Mouse (Mus musculus) midbrain, embryonic 16.5 days (tissue): Measurements from ENCODE around the gene Slc22a14. TPM values are rescaled to one million over a fixed set of nuclear protein-coding genes. Genes with fewer than 3 reads are reported as not detected.

ENCODE experiments used
- ATAC-seq: fragments of 200-750 bp; cut with Nextera tagmentation; 2 replicates; pipeline ENCODE4 v1.8.0; 2017; ENCODE audit warnings: moderate TSS enrichment
- H3K27ac ChIP-seq: fragments of 300-500 bp; sonication (generic); 2 replicates; pipeline ENCODE4 v1.5.1; 2014; ENCODE audit warnings: mild to moderate bottlenecking, low read length, mixed read lengths
- H3K27me3 ChIP-seq: fragments of 300-500 bp; sonication (generic); 2 replicates; pipeline ENCODE4 v1.6.1; 2014; ENCODE audit warnings: low read depth, low read length, mixed read lengths; ENCODE audit not compliant: control insufficient read depth, insufficient read depth
- H3K36me3 ChIP-seq: fragments of 300-500 bp; sonication (generic); 2 replicates; pipeline ENCODE4 v1.6.1; 2014; ENCODE audit warnings: mild to moderate bottlenecking, low read length, moderate library complexity, mixed read lengths; ENCODE audit not compliant: control insufficient read depth, insufficient read depth
- H3K4me1 ChIP-seq: fragments of 300-500 bp; sonication (generic); 2 replicates; pipeline ENCODE4 v1.6.1; 2014; ENCODE audit warnings: mild to moderate bottlenecking, low read length, mixed read lengths; ENCODE audit not compliant: control insufficient read depth, insufficient read depth
- H3K4me2 ChIP-seq: fragments of 300-500 bp; sonication (generic); 2 replicates; pipeline ENCODE4 v1.6.1; 2014; ENCODE audit warnings: mild to moderate bottlenecking, low read length, mixed read lengths
- H3K4me3 ChIP-seq: fragments of 300-500 bp; sonication (generic); 2 replicates; pipeline ENCODE4 v1.5.1; 2014; ENCODE audit warnings: low read depth, mild to moderate bottlenecking, low read length, moderate library complexity, mixed read lengths
- H3K9ac ChIP-seq: fragments of 300-500 bp; sonication (generic); 2 replicates; pipeline ENCODE4 v1.6.1; 2014; ENCODE audit warnings: low read depth, low read length, mixed read lengths
- H3K9me3 ChIP-seq: fragments of 300-500 bp; sonication (generic); replicated peaks from 2 replicates; pipeline ENCODE4 v1.6.1; 2014; ENCODE audit warnings: mild to moderate bottlenecking, low read length, mixed read lengths; ENCODE audit not compliant: control insufficient read depth, poor library complexity, severe bottlenecking
- WGBS: fragments of 180-500 bp; shearing (Covaris S2); extraction: QIAGEN DNeasy Blood & Tissue Kit; methylation state at CpG from one replicate; pipeline ENCODE4 v1.1.7; 2014; 5-methylcytosine and 5-hydroxymethylcytosine counted together
- polyA plus RNA-seq: library from polyadenylated mRNA; unstranded; fragments of >200 nt; fragmentation: Nextera tagmentation; extraction: Ambion mirVana; gene quantifications from 2 replicates; pipeline ENCODE4 v1.2.1, GENCODE M21; 2015

Slc22a14 gene
- polyA plus RNA-seq, 1 experiment from 2014 or later: 0.11 TPM

DNA sequence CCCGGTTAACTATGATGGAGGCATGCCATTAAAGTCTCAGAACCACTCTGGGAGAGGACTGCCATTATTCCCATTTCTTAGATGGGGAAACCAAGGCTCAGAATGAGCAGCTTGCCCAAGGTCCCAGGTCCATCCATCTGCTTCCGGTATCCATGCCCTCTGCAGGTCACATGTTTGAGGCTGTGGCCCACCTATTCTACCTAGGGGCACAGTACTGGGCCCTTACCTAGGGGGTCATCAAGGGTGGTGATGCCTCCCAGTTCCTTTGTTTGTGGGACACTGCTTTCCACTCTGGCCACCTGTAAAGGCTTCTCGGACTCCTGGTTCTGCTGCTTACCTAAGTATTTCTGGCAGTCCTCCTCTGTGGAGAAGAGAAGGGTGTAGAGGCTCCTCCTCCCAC, 27.0 kb downstream of the Slc22a14 start:
- H3K27ac ChIP-seq: no peak overlapping the region
- WGBS: 94% methylated on average over 3 of the region's 3 CpGs
- 0 out of 2 replicates have a peak, but pooled peaks cover 5% of the 10 kb centered on the region for H3K27me3 ChIP-seq
- no peak for ATAC-seq
- H3K36me3 ChIP-seq: no peaks in the 10 kb centered on the region; the same call in 1 of the 2 replicates
- no peaks in the 10 kb centered on the region for H3K9me3 ChIP-seq
- H3K4me2 ChIP-seq: no peak overlapping the region
- peaks cover 20% of the 10 kb centered on the region for H3K4me1 ChIP-seq
- H3K9ac ChIP-seq: no peak overlapping the region
- H3K4me3 ChIP-seq: no peak overlapping the region

DNA sequence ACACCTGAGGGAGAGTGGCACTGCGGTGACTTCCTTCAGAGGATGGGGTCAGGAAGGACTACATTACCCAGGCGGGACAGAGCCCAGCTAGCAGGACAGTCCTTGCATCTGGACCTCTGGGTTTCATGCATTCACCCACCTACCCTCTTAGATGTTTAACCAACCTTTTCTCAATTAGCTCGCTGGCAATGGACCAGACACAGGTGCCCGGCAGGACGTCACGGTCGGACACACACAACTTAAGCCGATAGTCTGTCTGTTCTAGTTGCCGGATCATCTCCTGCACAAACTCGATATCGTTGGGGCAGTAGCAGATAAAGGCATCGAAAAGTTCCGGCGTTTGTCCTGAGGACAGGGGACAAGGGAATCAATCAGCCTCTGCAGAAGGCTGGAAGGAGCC, 27.5 kb downstream of the Slc22a14 start:
- 90% methylated on average over 14 of the region's 14 CpGs for WGBS
- Histone ChIP-seq H3K36me3 (no peaks in the 10 kb centered on the region), H3K4me3 (no peak overlapping the region), H3K4me1 (peaks cover 20% of the 10 kb centered on the region), H3K9ac (no peak overlapping the region), H3K9me3 (no peaks in the 10 kb centered on the region), H3K27me3 (0 out of 2 replicates have a peak, but pooled peaks cover 5% of the 10 kb centered on the region), H3K27ac (no peak overlapping the region), H3K4me2 (no peak overlapping the region)
- no peak for ATAC-seq

DNA sequence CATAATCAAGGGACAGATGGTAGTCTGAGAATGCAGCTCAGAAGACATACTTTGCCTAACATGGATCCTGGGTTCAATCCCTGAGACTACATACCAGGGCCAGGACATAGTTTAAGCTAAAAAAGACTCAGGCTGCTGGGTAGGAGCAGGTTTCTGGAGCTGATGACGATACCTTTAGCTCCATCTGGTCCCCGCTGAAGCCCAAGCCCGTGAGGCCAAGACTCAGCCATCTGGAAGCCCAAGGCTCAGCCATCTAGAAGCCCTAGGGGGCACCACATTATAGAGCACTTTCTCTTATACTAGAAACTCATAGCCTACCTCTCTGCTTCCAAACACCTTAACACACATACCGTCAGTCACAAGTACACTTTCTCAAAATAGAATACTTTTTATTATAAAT, 29.8 kb downstream of the Slc22a14 start:
- 0 out of 2 replicates have a peak, but pooled peaks cover 5% of the 10 kb centered on the region for H3K27me3 ChIP-seq
- H3K27ac ChIP-seq: no peak overlapping the region
- no peak overlapping the region for H3K9ac ChIP-seq
- 83% methylated on average over 4 of the region's 4 CpGs for WGBS
- H3K4me1 ChIP-seq: peaks cover 10% of the 10 kb centered on the region
- H3K36me3 ChIP-seq: no peaks in the 10 kb centered on the region
- no peak overlapping the region for H3K4me2 ChIP-seq
- no peaks in the 10 kb centered on the region for H3K9me3 ChIP-seq
- H3K4me3 ChIP-seq: no peak overlapping the region
- no peak for ATAC-seq

DNA sequence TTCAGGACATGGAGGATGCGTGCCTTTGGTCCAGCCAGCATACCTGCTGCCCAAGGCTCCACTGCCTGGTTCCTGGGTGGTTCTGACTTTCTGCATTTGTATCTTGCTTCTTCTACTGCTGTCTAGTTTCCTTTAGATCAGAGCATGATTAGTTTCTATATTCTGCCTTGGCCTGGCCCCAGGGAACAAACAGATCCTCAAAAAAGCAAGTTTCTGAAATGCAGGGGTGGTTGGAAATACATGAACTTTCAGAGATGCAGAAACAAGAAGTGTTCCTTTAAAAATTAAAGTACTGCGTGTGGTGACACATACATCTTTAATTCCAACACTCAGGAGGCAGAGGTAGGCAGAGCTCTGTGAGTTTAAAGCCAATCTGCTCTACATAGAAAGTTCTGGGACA, 30.5 kb downstream of the Slc22a14 start:
- WGBS: 85% methylated on average over 2 of the region's 2 CpGs
- H3K4me2 ChIP-seq: no peak overlapping the region
- 0 out of 2 replicates have a peak, but pooled peaks cover 5% of the 10 kb centered on the region for H3K27me3 ChIP-seq
- no peak overlapping the region for H3K9ac ChIP-seq
- H3K36me3 ChIP-seq: no peaks in the 10 kb centered on the region
- H3K4me1 ChIP-seq: peaks cover 6% of the 10 kb centered on the region; the same call in 1 of the 2 replicates
- ATAC-seq: no peak
- H3K27ac ChIP-seq: no peak overlapping the region
- no peak overlapping the region for H3K4me3 ChIP-seq
- no peaks in the 10 kb centered on the region for H3K9me3 ChIP-seq

DNA sequence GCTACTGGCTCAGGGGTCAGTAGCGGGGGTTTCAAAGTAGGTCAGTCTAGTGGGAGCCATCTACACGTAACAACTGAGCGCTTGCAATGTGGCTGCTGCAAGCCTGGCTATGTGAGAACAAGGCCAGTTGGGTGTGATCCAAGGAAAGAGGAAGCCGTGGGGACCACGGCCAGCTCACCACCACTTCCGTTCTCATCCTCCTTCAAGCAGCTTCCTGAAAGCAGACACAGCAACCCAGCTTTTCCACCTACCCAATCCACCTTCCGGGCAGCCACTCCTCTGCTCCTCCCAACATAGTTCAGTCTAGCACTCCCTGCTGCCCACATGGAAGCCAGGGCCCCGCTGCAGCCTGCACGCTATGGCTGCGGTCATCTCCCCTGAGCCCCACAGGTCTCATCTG, 31.0 kb downstream of the Slc22a14 start:
- Histone ChIP-seq H3K27ac (no peak overlapping the region), H3K9ac (no peak overlapping the region), H3K36me3 (no peaks in the 10 kb centered on the region), H3K4me1 (peaks cover under 1% of the 10 kb centered on the region; the same call in 1 of the 2 replicates), H3K9me3 (no peaks in the 10 kb centered on the region), H3K4me3 (no peak overlapping the region), H3K4me2 (no peak overlapping the region), H3K27me3 (0 out of 2 replicates have a peak, but pooled peaks cover 5% of the 10 kb centered on the region)
- WGBS: 70% methylated on average over 10 of the region's 10 CpGs
- no peak for ATAC-seq

DNA sequence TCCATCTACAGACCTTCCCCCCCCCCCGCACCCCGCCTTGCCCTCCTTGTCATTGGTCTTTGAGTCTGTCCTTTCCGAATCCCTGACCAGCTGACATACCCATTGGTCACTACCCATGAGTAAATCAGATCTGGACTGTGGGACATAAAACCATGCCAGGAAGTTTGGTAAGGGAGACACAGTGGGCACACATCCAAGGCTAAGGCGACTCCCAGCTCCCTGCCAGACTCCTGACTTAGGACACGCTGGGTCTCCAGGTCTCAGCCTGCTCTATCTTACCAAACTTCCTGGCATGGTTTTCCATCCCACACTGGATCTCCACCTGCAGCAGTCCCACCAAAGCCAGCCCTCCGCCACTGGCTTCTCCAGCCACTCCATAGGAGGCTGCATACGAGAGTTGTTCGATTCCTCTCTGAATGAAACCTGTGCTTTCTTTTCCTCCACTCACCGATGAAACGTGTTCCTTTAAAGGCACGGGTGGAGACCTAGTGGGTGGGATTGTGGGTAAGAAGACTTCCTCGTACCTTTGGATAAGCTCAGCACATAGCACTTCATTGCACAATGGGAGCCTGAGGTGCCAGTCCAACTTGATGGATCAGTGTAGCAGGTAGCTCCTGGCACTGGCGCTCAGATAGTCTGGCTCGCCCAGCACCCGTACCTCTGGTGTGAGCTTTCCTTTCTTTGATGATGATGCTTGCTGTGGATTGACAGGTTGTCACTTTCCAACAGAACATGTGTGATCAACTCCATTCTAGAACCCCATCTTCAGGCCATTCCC, 35.0 kb downstream of the Slc22a14 start:
- Histone ChIP-seq H3K27me3 (no peaks in the 10 kb centered on the region), H3K4me3 (no peak overlapping the region), H3K9me3 (no peaks in the 10 kb centered on the region), H3K4me1 (no peaks in the 10 kb centered on the region), H3K36me3 (no peaks in the 10 kb centered on the region), H3K9ac (no peak overlapping the region), H3K4me2 (no peak overlapping the region), H3K27ac (no peak overlapping the region)
- 89% methylated on average over 15 of the region's 15 CpGs for WGBS
- ATAC-seq: no peak

DNA sequence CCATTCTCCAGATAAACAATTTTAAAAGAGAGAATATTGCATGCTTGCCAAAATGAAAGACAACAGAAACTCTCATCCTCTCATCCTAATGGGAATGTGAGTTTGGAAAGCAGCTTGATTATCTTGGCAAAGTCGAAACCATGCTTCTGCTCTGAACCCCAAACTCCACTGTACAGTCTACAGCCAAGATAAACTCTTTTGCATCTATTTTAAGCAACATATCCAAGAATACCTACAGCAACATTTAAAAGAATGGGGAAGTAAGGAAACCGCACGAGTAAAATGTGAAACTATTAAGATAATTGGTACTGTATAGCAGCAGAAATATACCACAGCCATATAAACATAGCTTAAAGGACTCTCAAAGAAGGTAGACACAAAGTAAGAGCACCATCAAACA, 36.9 kb downstream of the Slc22a14 start:
- H3K27ac ChIP-seq: no peak overlapping the region
- H3K9ac ChIP-seq: no peak overlapping the region
- H3K9me3 ChIP-seq: no peaks in the 10 kb centered on the region
- no peak overlapping the region for H3K4me2 ChIP-seq
- no peak for ATAC-seq
- no peak overlapping the region for H3K4me3 ChIP-seq
- WGBS: 89% methylated on average over 3 of the region's 3 CpGs
- no peaks in the 10 kb centered on the region for H3K4me1 ChIP-seq
- H3K36me3 ChIP-seq: no peaks in the 10 kb centered on the region
- no peaks in the 10 kb centered on the region for H3K27me3 ChIP-seq

DNA sequence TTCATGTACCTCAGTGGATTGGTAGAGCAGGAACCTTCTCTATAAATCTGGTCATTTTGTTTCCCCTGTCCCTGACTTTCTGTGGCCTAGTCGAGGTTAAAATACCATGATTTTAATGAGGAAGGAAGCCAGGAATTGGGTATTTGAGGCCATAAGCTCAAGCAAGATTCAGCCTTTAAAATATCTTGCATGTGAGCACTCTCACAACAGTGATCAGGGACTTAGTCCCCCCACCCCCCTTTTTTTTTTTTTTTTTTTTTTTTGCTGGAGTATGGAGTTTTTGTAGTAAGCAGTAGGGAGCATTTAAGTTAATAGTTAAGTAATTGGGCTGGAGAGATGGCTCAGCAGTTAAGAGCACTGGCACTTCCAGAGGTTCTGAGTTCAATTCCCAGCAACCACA, 41.2 kb downstream of the Slc22a14 start:
- no peak overlapping the region for H3K9ac ChIP-seq
- no peaks in the 10 kb centered on the region for H3K27me3 ChIP-seq
- no peak overlapping the region for H3K27ac ChIP-seq
- H3K9me3 ChIP-seq: no peaks in the 10 kb centered on the region
- H3K4me3 ChIP-seq: no peak overlapping the region
- 85% methylated on average over 1 of the region's 1 CpGs for WGBS
- peaks cover 16% of the 10 kb centered on the region for H3K4me1 ChIP-seq
- H3K36me3 ChIP-seq: no peaks in the 10 kb centered on the region
- no peak overlapping the region for H3K4me2 ChIP-seq
- no peak for ATAC-seq

DNA sequence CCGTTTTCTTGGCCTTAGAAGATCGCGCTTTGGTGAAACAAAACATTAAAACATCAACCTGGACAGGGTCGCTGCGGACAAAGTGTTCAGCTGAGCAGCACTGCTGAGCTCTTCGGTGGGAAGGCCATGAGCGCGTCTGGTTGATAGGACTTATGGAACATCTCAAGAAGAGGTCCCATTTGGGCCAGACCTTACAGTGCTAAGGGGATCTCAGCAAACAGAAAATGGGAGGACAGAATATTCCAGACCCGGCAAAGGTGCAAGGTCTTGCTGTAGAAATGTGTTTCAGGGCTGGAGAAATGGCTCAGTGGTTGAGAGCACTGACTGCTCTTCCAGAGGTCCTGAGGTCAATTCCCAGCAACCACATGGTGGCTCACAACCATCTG, 42.1 kb downstream of the Slc22a14 start:
- Histone ChIP-seq H3K4me3 (peak overlapping the region; percentile 89), H3K4me2 (peak overlapping the region; percentile 62), H3K36me3 (no peaks in the 10 kb centered on the region), H3K9me3 (no peaks in the 10 kb centered on the region), H3K9ac (peak overlapping the region; percentile 67), H3K27me3 (no peaks in the 10 kb centered on the region), H3K4me1 (peaks cover 16% of the 10 kb centered on the region), H3K27ac (peak overlapping the region; percentile 94)
- WGBS: 4% methylated on average over 9 of the region's 9 CpGs
- ATAC-seq: peak; percentile 33
